In the genomic region with DNA sequence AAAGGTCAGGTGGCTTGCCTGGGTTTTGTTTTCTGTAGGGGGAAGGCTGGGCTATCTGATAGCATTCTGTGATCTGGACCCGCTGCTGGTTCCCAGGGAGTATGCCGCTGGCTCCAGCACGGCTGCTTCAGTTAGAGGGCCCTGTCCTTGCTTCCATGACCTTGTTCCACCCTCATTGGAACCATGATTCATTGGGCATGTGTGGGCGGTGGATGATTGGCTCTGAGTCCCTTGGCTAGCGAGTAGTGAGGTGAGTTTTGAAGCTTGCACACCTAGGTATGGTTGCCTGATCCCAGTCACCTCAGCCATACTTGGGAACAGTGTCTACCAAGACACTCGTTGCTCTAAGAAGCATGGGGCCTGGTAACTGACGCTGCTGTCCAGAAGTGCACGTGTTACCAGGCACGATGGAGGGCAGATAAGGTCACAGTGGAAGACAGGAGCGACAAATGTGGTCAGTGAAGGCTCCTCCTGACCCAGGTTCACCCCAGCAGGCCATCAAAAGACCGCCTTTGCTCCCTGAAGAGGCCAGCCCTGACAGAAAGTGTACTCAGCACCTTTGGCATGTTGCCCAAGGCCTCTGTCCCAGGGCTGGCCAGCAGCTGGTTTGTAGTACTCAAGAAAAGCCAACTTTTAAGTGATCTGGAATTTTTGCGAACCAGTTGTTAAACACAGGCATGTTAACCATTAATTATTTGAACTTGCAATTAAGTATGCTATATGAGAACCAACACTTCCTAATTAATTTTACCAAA, we compare ENCODE assay signal across 9 mouse cellular contexts. TPM values are rescaled to one million over a fixed set of nuclear protein-coding genes. Genes with fewer than 3 reads are reported as not detected.
A peak's percentile ranks its signal among the peaks of the same experiment; 100 is the strongest.
DNase-seq lines count a peak whose midpoint lies in the region; ATAC-seq and TF ChIP-seq lines count a peak whose summit lies in the region.
"Had no signal": no experiment of that assay in that cellular context is flagged by ENCODE, and none has a peak within 500 bp of the region (broad histone marks: within the 10 kb centered on the region; RNA-seq: fewer than 3 reads in every experiment).

No protein-coding gene starts in this region.

- no peaks in the 10 kb centered on the region for H3K36me3 ChIP-seq in ES-Bruce4 (ENCODE audit: control insufficient read depth, insufficient read depth, low read length, poor library complexity, severe bottlenecking)
- H3K36me3 ChIP-seq: liver, embryonic 15.5 days had no signal

- no peaks in the 10 kb centered on the region for H3K9me3 ChIP-seq in ES-Bruce4 (replicated peaks; ENCODE audit: control insufficient read depth, insufficient read depth, low read length, poor library complexity, severe bottlenecking)
- H3K9me3 ChIP-seq: liver, embryonic 15.5 days had no signal

- no peak overlapping the region for H3K27ac ChIP-seq in ES-Bruce4 (ENCODE audit: insufficient read depth, low read length)
- H3K27ac ChIP-seq: liver, embryonic 15.5 days had no signal

- no peak for TF ChIP-seq POLR2A in ES-Bruce4 (IDR thresholded peaks at IDR 0.05; ENCODE audit: insufficient read depth, low read length)

- DNase-seq in R1 (ENCODE audit: low read depth, low spot score): peak; percentile 14
- peak; percentile 23 to 40 for DNase-seq in heart, adult 9 months (ENCODE audit: low spot score in 2 of 2)
- peak; percentile 75 for DNase-seq in lung, postnatal 10 days
- DNase-seq in cerebellum, adult 11-12 months: no peak
- DNase-seq in layer of hippocampus, adult 8-10 months (ENCODE audit: low spot score in 2 of 2): no peak
- DNase-seq: forebrain, postnatal 0 days had no signal

- TF ChIP-seq CTCF in ES-Bruce4 (IDR thresholded peaks at IDR 0.05; ENCODE audit: low read depth, low read length): no peak

- peak overlapping the region; percentile 50 for H3K4me3 ChIP-seq in ES-Bruce4 (ENCODE audit: low read depth, low read length)
- H3K4me3 ChIP-seq: liver, embryonic 15.5 days had no signal

- H3K4me1 ChIP-seq in ES-Bruce4 (ENCODE audit: control insufficient read depth, insufficient read depth, low read length): no peaks in the 10 kb centered on the region

- no peaks in the 10 kb centered on the region for H3K27me3 ChIP-seq in ES-Bruce4 (ENCODE audit: control insufficient read depth, insufficient read depth, low read length, poor library complexity, severe bottlenecking)
- H3K27me3 ChIP-seq: liver, embryonic 15.5 days had no signal

- H3K9ac ChIP-seq in ES-Bruce4 (ENCODE audit: low read depth, poor library complexity, severe bottlenecking): no peak overlapping the region
- H3K9ac ChIP-seq: forebrain, postnatal 0 days; liver, embryonic 15.5 days had no signal

- ATAC-seq in activated CD4-positive, CD25-positive, alpha-beta regulatory T cell, adult 4 months: no peak
- ATAC-seq: forebrain, postnatal 0 days had no signal

- no peak for TF ChIP-seq EP300 in ES-Bruce4 (IDR thresholded peaks at IDR 0.05; ENCODE audit: insufficient read depth, low read depth, low read length)

RNA-seq across cellular contexts. Expression of a gene that starts 46.5 kb away (rescaled TPM):
- polyA plus RNA-seq in ES-Bruce4 (2011; ENCODE audit: insufficient read depth, insufficient read length, low read depth, missing spikeins): 41.0 and 46.3 TPM in 2 replicates
- 100 to 1,000 TPM in 1 of 2 experiments, 10 to 100 TPM in 1; 99.1 to 101 TPM for polyA plus RNA-seq in activated CD4-positive, CD25-positive, alpha-beta regulatory T cell, adult 4 months (2017; shearing (Covaris generic))
- 10 to 100 TPM; 40.9 to 63.0 (median 51.9) TPM for total RNA-seq in layer of hippocampus, adult 8-10 months (2022)

Comparison
In these comparisons a context has a peak if more than half of its experiments do, and no peak if none do; other contexts are left out.
1. DNase-seq: peak in R1 (single experiment), heart, adult 9 months (2 of 2) and lung, postnatal 10 days (single experiment); none in cerebellum, adult 11-12 months (single experiment) and layer of hippocampus, adult 8-10 months (0 of 2).